Mouse (Mus musculus): ENCODE measurements around the gene Unc80.

GRCm38 (mm10) chr1:66562332-66562731, 94.2 kb downstream of the Unc80 start:
- TF ChIP-seq CTCF (IDR thresholded peaks at IDR 0.05; ENCODE audit: extremely low read depth, insufficient read depth, low read length) (no peak), POLR2A (IDR thresholded peaks at IDR 0.05; ENCODE audit: extremely low read depth, insufficient read depth, low read length) (no peak)

Data from cortical plate, adult 2 months (tissue).